Mouse (Mus musculus): ENCODE data around the gene Iqschfp. TPM values are rescaled to one million over a fixed set of nuclear protein-coding genes. Genes with fewer than 3 reads are reported as not detected.

The Iqschfp gene
- polyA plus RNA-seq, 1 experiment from 2014 or later, result 0.39 TPM

DNA sequence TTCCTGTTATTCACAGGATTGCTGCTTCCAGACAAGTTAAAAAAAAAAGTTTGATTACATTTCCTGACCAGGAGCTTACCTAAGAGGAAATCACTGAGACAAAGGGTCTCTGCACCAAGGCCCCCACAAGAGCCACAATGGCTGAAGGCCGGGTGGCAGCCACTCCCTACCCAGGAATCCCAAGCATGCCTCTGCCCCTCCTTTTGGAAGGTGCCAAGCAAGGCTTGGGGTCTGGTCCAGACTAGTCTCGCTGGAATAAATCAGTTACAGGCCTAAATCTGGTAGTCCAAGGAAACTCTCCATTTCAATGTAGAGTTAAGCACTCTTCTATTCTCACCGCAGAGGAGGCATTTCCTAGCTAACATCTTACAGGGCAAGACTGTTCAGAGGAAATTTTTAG lies 600.5 kb downstream of the Iqschfp start:
- no peak overlapping the region for H3K4me2 ChIP-seq (replicated peaks; ENCODE audit: low read depth, low read length)
- DNase-seq (ENCODE audit: low spot score) (no peak), ATAC-seq (ENCODE audit: low FRiP score) (no peak)
- no peaks in the 10 kb centered on the region; the same call in 1 of the 2 replicates for H3K4me1 ChIP-seq (replicated peaks; ENCODE audit: control insufficient read depth, insufficient read depth, low read length)
- H3K27me3 ChIP-seq (ENCODE audit: control insufficient read depth, insufficient read depth, low read length), result peaks cover 4% of the 10 kb centered on the region; the same call in 1 of the 2 replicates
- H3K9me3 ChIP-seq (ENCODE audit: control insufficient read depth, low read length), result no peaks in the 10 kb centered on the region
- no peak overlapping the region for H3K9ac ChIP-seq (ENCODE audit: low read depth, low read length)
- H3K4me3 ChIP-seq (ENCODE audit: low read depth, low read length), result no peak overlapping the region
- no peak overlapping the region for H3K27ac ChIP-seq (ENCODE audit: low read depth, low read length)
- H3K36me3 ChIP-seq (ENCODE audit: control insufficient read depth, insufficient read depth, low read length), result no peaks in the 10 kb centered on the region
- WGBS, result 21% methylated on average over 3 of the region's 3 CpGs

GRCm38 (mm10) chr3:68493170-68493585 lies 601.1 kb downstream of the Iqschfp start:
- WGBS, result under 1% methylated on average over 11 of the region's 12 CpGs

DNA sequence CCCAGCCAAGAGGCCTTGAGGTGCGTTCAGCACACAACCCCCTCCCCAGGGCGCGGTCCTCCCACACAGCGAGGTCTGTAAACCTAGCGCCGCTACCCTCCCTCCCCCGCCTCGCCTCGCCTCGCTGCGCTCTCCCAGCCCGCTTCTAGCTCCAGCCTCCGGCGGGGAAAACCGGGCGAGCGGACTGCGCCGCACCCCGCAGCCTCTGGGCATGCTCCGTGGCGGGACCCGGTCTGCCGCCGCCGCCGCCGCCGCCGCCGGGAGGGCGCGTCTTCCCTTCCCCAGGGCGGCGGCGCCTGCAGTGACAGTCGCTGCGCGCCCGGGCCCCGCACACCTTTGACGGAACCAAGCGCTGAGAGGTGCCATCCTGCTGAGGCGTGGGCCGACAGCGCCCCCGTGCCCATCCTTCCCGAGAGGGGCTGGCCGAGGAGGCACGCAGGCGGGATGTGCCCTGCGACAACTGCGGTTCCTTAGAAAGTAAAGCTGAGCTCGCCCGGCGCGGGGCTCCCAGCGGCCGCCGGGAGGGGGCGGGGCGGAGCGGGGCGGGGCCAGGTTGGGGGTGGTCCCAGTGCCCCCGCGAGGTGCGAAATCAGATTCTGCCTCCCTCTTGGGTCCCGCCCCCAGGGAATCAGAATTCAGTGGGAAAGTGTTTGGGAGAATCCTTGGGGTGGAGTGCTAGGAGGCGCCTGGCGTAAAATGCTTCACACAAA lies 601.7 kb downstream of the Iqschfp start:
- under 1% methylated on average over 66 of the region's 70 CpGs for WGBS
- Histone ChIP-seq H3K9ac (ENCODE audit: low read depth, low read length) (peak overlapping the region; percentile 55), H3K4me2 (replicated peaks; ENCODE audit: low read depth, low read length) (peak overlapping the region; percentile 85), H3K9me3 (ENCODE audit: control insufficient read depth, low read length) (no peaks in the 10 kb centered on the region), H3K36me3 (ENCODE audit: control insufficient read depth, insufficient read depth, low read length) (no peaks in the 10 kb centered on the region), H3K27me3 (ENCODE audit: control insufficient read depth, insufficient read depth, low read length) (peaks cover 4% of the 10 kb centered on the region; the same call in 1 of the 2 replicates), H3K4me1 (replicated peaks; ENCODE audit: control insufficient read depth, insufficient read depth, low read length) (no peaks in the 10 kb centered on the region; the same call in 1 of the 2 replicates), H3K4me3 (ENCODE audit: low read depth, low read length) (peak overlapping the region; percentile 71), H3K27ac (ENCODE audit: low read depth, low read length) (peak overlapping the region; percentile 38)
- peak; percentile 87 for DNase-seq (ENCODE audit: low spot score)
- peak; percentile 83 for ATAC-seq (ENCODE audit: low FRiP score)

More at GRCm38 (mm10) chr3:68493170-68493585, 601.1 kb downstream of the Iqschfp start:
- Histone ChIP-seq H3K36me3 (ENCODE audit: control insufficient read depth, insufficient read depth, low read length) (no peaks in the 10 kb centered on the region), H3K27ac (ENCODE audit: low read depth, low read length) (peak overlapping the region; percentile 38), H3K27me3 (ENCODE audit: control insufficient read depth, insufficient read depth, low read length) (peaks cover 4% of the 10 kb centered on the region; the same call in 1 of the 2 replicates), H3K4me1 (replicated peaks; ENCODE audit: control insufficient read depth, insufficient read depth, low read length) (no peaks in the 10 kb centered on the region; the same call in 1 of the 2 replicates), H3K9me3 (ENCODE audit: control insufficient read depth, low read length) (no peaks in the 10 kb centered on the region), H3K9ac (ENCODE audit: low read depth, low read length) (peak overlapping the region; percentile 55), H3K4me3 (ENCODE audit: low read depth, low read length) (peak overlapping the region; percentile 71), H3K4me2 (replicated peaks; ENCODE audit: low read depth, low read length) (peak overlapping the region; percentile 85)
- DNase-seq (ENCODE audit: low spot score) (peak; percentile 62), ATAC-seq (ENCODE audit: low FRiP score) (peak; percentile 5; the same call in 1 of the 2 replicates)

GRCm38 (mm10) chr3:68494296-68495095 lies 602.5 kb downstream of the Iqschfp start:
- WGBS, result under 1% methylated on average over 67 of the region's 68 CpGs
- Histone ChIP-seq H3K9ac (ENCODE audit: low read depth, low read length) (peak overlapping the region; percentile 55), H3K4me1 (replicated peaks; ENCODE audit: control insufficient read depth, insufficient read depth, low read length) (no peaks in the 10 kb centered on the region; the same call in 1 of the 2 replicates), H3K27ac (ENCODE audit: low read depth, low read length) (peak overlapping the region; percentile 38), H3K9me3 (ENCODE audit: control insufficient read depth, low read length) (no peaks in the 10 kb centered on the region), H3K4me2 (replicated peaks; ENCODE audit: low read depth, low read length) (peak overlapping the region; percentile 85), H3K36me3 (ENCODE audit: control insufficient read depth, insufficient read depth, low read length) (no peaks in the 10 kb centered on the region), H3K27me3 (ENCODE audit: control insufficient read depth, insufficient read depth, low read length) (peaks cover 4% of the 10 kb centered on the region; the same call in 1 of the 2 replicates), H3K4me3 (ENCODE audit: low read depth, low read length) (peak overlapping the region; percentile 71)
- ATAC-seq (ENCODE audit: low FRiP score) (peak; percentile 46), DNase-seq (ENCODE audit: low spot score) (peak; percentile 73)

DNA sequence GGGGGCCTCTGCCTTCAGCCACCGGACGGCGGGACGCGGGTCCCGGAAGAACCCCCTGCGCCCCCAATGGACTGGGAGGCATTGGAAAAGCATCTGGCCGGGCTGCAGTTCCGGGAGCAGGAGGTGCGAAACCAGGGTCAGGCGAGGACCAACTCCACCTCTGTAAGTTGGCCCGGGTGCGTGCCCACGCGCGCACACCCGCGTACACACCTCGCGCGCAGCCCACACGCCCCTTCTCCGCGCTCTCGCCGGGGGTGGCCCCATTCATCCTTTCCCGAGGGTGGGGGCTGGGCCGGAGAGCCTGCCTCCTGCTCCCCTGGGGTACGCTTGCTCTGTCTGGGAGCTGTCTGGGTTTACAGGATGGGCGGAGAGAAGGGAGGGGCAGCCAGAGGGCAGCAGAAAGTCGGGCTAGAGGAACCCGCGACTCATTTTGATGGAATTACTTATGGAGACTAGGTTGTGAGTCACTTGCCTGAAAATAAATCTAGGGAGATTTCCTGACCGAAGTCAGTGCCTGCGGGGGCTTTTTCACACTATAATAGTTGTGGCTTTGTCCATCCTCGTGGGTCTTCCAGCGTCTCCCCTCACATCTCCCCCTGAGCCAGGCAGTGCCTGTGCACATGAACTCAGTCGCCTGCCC lies 603.2 kb downstream of the Iqschfp start:
- H3K27ac ChIP-seq (ENCODE audit: low read depth, low read length), result peak overlapping the region; percentile 38; the same call in 1 of the 2 replicates
- H3K9me3 ChIP-seq (ENCODE audit: control insufficient read depth, low read length), result no peaks in the 10 kb centered on the region
- H3K36me3 ChIP-seq (ENCODE audit: control insufficient read depth, insufficient read depth, low read length), result no peaks in the 10 kb centered on the region
- peak overlapping the region; percentile 55 for H3K9ac ChIP-seq (ENCODE audit: low read depth, low read length)
- WGBS, result under 1% methylated on average over 22 of the region's 38 CpGs
- H3K4me2 ChIP-seq (replicated peaks; ENCODE audit: low read depth, low read length), result peak overlapping the region; percentile 85
- H3K4me3 ChIP-seq (ENCODE audit: low read depth, low read length), result peak overlapping the region; percentile 71
- DNase-seq (ENCODE audit: low spot score) (peak; percentile 68), ATAC-seq (ENCODE audit: low FRiP score) (peak; percentile 61)
- H3K27me3 ChIP-seq (ENCODE audit: control insufficient read depth, insufficient read depth, low read length), result peaks cover 4% of the 10 kb centered on the region; the same call in 1 of the 2 replicates
- H3K4me1 ChIP-seq (replicated peaks; ENCODE audit: control insufficient read depth, insufficient read depth, low read length), result no peaks in the 10 kb centered on the region; the same call in 1 of the 2 replicates

GRCm38 (mm10) chr3:68495736-68496242 lies 603.8 kb downstream of the Iqschfp start:
- H3K9me3 ChIP-seq (ENCODE audit: control insufficient read depth, low read length), result no peaks in the 10 kb centered on the region
- peak overlapping the region; percentile 85 for H3K4me2 ChIP-seq (replicated peaks; ENCODE audit: low read depth, low read length)
- no peaks in the 10 kb centered on the region for H3K36me3 ChIP-seq (ENCODE audit: control insufficient read depth, insufficient read depth, low read length)
- ATAC-seq (ENCODE audit: low FRiP score) (peak; percentile 1; the same call in 1 of the 2 replicates), DNase-seq (ENCODE audit: low spot score) (peak; percentile 55)
- H3K27me3 ChIP-seq (ENCODE audit: control insufficient read depth, insufficient read depth, low read length), result peaks cover 4% of the 10 kb centered on the region; the same call in 1 of the 2 replicates
- peak overlapping the region; percentile 71 for H3K4me3 ChIP-seq (ENCODE audit: low read depth, low read length)
- 3% methylated on average over 9 of the region's 9 CpGs for WGBS
- H3K27ac ChIP-seq (ENCODE audit: low read depth, low read length), result no peak overlapping the region; the same call in 1 of the 2 replicates
- no peaks in the 10 kb centered on the region; the same call in 1 of the 2 replicates for H3K4me1 ChIP-seq (replicated peaks; ENCODE audit: control insufficient read depth, insufficient read depth, low read length)
- peak overlapping the region; percentile 51; the same call in 1 of the 2 replicates for H3K9ac ChIP-seq (ENCODE audit: low read depth, low read length)

DNA sequence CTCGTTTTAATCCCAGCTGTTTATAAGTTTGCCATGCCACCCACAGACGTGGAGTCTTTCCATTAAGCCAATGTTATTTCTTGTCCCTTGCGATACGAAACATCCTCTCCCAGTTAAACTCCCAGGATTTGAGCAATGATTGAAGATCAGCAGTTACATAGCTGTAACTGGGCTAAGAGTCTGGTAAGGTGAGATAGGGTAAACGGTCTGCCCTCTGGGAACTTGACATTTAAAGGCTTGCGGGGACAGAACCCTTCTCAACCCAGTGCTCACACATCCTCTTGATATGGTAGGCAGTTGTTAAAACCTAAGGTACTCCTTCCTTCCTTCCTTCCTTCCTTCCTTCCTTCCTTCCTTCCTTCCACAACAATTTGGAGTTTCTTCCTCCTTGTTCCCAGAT lies 604.5 kb downstream of the Iqschfp start:
- 73% methylated on average over 6 of the region's 6 CpGs for WGBS
- no peaks in the 10 kb centered on the region for H3K36me3 ChIP-seq (ENCODE audit: control insufficient read depth, insufficient read depth, low read length)
- no peaks in the 10 kb centered on the region; the same call in 1 of the 2 replicates for H3K4me1 ChIP-seq (replicated peaks; ENCODE audit: control insufficient read depth, insufficient read depth, low read length)
- no peaks in the 10 kb centered on the region for H3K9me3 ChIP-seq (ENCODE audit: control insufficient read depth, low read length)
- 0 out of 2 replicates have a peak overlapping the region, but pooled peaks have one; percentile 6 for H3K4me2 ChIP-seq (replicated peaks; ENCODE audit: low read depth, low read length)
- no peak overlapping the region for H3K9ac ChIP-seq (ENCODE audit: low read depth, low read length)
- no peak for DNase-seq (ENCODE audit: low spot score)
- H3K4me3 ChIP-seq (ENCODE audit: low read depth, low read length), result no peak overlapping the region
- H3K27me3 ChIP-seq (ENCODE audit: control insufficient read depth, insufficient read depth, low read length), result peaks cover 4% of the 10 kb centered on the region; the same call in 1 of the 2 replicates
- ATAC-seq (ENCODE audit: low FRiP score), result no peak
- H3K27ac ChIP-seq (ENCODE audit: low read depth, low read length), result no peak overlapping the region
